Mouse (Mus musculus) midbrain, embryonic 14.5 days (tissue): ENCODE measurements around the gene Muc13. TPM values are rescaled to one million over a fixed set of nuclear protein-coding genes. Genes with fewer than 3 reads are reported as not detected.

Source experiments
- ATAC-seq: fragments of 200-750 bp; cut with Nextera tagmentation; 2 replicates; pipeline ENCODE4 v1.8.0; 2017; ENCODE audit warnings: moderate number of reproducible peaks, moderate library complexity; ENCODE audit not compliant: low FRiP score, low TSS enrichment
- DNase-seq: peaks from one replicate; pipeline ENCODE4 v3.0.0-alpha.2; 2015
- H3K27ac ChIP-seq: fragments of 300-500 bp; sonication (generic); replicated peaks from 2 replicates; pipeline ENCODE4 v1.5.1; 2014; ENCODE audit warnings: mild to moderate bottlenecking, low read depth, low read length, moderate library complexity
- H3K27me3 ChIP-seq: fragments of 300-500 bp; sonication (generic); 2 replicates; pipeline ENCODE4 v1.6.1; 2014; ENCODE audit warnings: low read length, control low read depth, mixed read lengths; ENCODE audit not compliant: control insufficient read depth, insufficient read depth
- H3K36me3 ChIP-seq: fragments of 300-500 bp; sonication (generic); 2 replicates; pipeline ENCODE4 v1.6.1; 2014; ENCODE audit warnings: low read length, control low read depth; ENCODE audit not compliant: control insufficient read depth, insufficient read depth
- H3K4me1 ChIP-seq: fragments of 300-500 bp; sonication (generic); 2 replicates; pipeline ENCODE4 v1.6.1; 2014; ENCODE audit warnings: mild to moderate bottlenecking, antibody characterized with exemption, low read length, control low read depth; ENCODE audit not compliant: control insufficient read depth, insufficient read depth
- H3K4me2 ChIP-seq: fragments of 300-500 bp; sonication (generic); 2 replicates; pipeline ENCODE4 v1.6.1; 2014; ENCODE audit warnings: mild to moderate bottlenecking, low read length, moderate library complexity
- H3K4me3 ChIP-seq: fragments of 300-500 bp; sonication (generic); replicated peaks from 2 replicates; pipeline ENCODE4 v1.5.1; 2014; ENCODE audit warnings: low read depth, low read length
- H3K9ac ChIP-seq: fragments of 300-500 bp; sonication (generic); replicated peaks from 2 replicates; pipeline ENCODE4 v1.6.1; 2014; ENCODE audit warnings: mild to moderate bottlenecking, low read length, moderate library complexity
- H3K9me3 ChIP-seq: fragments of 300-500 bp; sonication (generic); 2 replicates; pipeline ENCODE4 v1.6.1; 2016; ENCODE audit warnings: low read length, control low read depth, mixed read lengths; ENCODE audit not compliant: control insufficient read depth
- WGBS: fragments of 180-500 bp; shearing (Covaris S2); extraction: QIAGEN DNeasy Blood & Tissue Kit; methylation state at CpG from one replicate; pipeline ENCODE4 v1.1.7; 2014; 5-methylcytosine and 5-hydroxymethylcytosine counted together
- polyA plus RNA-seq: library from polyadenylated mRNA; unstranded; fragments of >200 nt; fragmentation: Nextera tagmentation; extraction: Ambion mirVana; gene quantifications from 2 replicates; pipeline ENCODE4 v1.2.1, GENCODE M21; 2014

The Muc13 gene
- polyA plus RNA-seq, 1 experiment from 2014 or later, result not detected

GRCm38 (mm10) chr16:33766309-33766708, 27.5 kb upstream of the Muc13 start:
- no peak overlapping the region for H3K9ac ChIP-seq
- 91% methylated on average over 12 of the region's 12 CpGs for WGBS
- no peaks in the 10 kb centered on the region for H3K27me3 ChIP-seq
- H3K27ac ChIP-seq, result no peak overlapping the region
- H3K4me3 ChIP-seq, result no peak overlapping the region
- DNase-seq, result no peak
- H3K36me3 ChIP-seq, result no peaks in the 10 kb centered on the region
- H3K4me2 ChIP-seq, result no peak overlapping the region
- no peak for ATAC-seq
- peaks cover 12% of the 10 kb centered on the region for H3K4me1 ChIP-seq
- no peaks in the 10 kb centered on the region for H3K9me3 ChIP-seq

- Histone ChIP-seq H3K9me3 (no peaks in the 10 kb centered on the region), H3K27me3 (no peaks in the 10 kb centered on the region), H3K4me3 (no peak overlapping the region), H3K27ac (no peak overlapping the region), H3K9ac (no peak overlapping the region), H3K4me2 (no peak overlapping the region), H3K36me3 (no peaks in the 10 kb centered on the region), H3K4me1 (peaks cover 12% of the 10 kb centered on the region)
- no peak for ATAC-seq
- DNase-seq, result no peak
- 75% methylated on average over 15 of the region's 15 CpGs for WGBS
Observed at GRCm38 (mm10) chr16:33766757-33767156, 27.1 kb upstream of the Muc13 start.

- Histone ChIP-seq H3K27me3 (no peaks in the 10 kb centered on the region), H3K36me3 (no peaks in the 10 kb centered on the region), H3K9me3 (no peaks in the 10 kb centered on the region), H3K4me3 (no peak overlapping the region), H3K4me1 (peaks cover 12% of the 10 kb centered on the region), H3K4me2 (no peak overlapping the region), H3K27ac (no peak overlapping the region), H3K9ac (no peak overlapping the region)
- WGBS, result 97% methylated on average over 3 of the region's 3 CpGs
- DNase-seq, result no peak
- no peak for ATAC-seq
Observed at GRCm38 (mm10) chr16:33768491-33769278, 25.2 kb upstream of the Muc13 start.

GRCm38 (mm10) chr16:33769848-33770247, 24.0 kb upstream of the Muc13 start:
- no peak for ATAC-seq
- no peak overlapping the region for H3K4me2 ChIP-seq
- no peak for DNase-seq
- H3K4me1 ChIP-seq, result peaks cover 4% of the 10 kb centered on the region; the same call in 1 of the 2 replicates
- no peaks in the 10 kb centered on the region for H3K27me3 ChIP-seq
- H3K9ac ChIP-seq, result no peak overlapping the region
- H3K4me3 ChIP-seq, result no peak overlapping the region
- no peaks in the 10 kb centered on the region for H3K36me3 ChIP-seq
- H3K27ac ChIP-seq, result no peak overlapping the region
- WGBS, result 94% methylated on average over 7 of the region's 7 CpGs
- no peaks in the 10 kb centered on the region for H3K9me3 ChIP-seq

- ATAC-seq, result no peak
- WGBS, result 96% methylated on average over 4 of the region's 4 CpGs
- Histone ChIP-seq H3K27ac (no peak overlapping the region), H3K9me3 (no peaks in the 10 kb centered on the region), H3K27me3 (no peaks in the 10 kb centered on the region), H3K4me2 (no peak overlapping the region), H3K9ac (no peak overlapping the region), H3K4me1 (no peaks in the 10 kb centered on the region), H3K4me3 (no peak overlapping the region), H3K36me3 (no peaks in the 10 kb centered on the region)
- no peak for DNase-seq
Observed at GRCm38 (mm10) chr16:33770778-33771454, 22.9 kb upstream of the Muc13 start.

- Histone ChIP-seq H3K4me2 (no peak overlapping the region), H3K27me3 (no peaks in the 10 kb centered on the region), H3K4me1 (no peaks in the 10 kb centered on the region), H3K9me3 (no peaks in the 10 kb centered on the region), H3K9ac (no peak overlapping the region), H3K27ac (no peak overlapping the region), H3K4me3 (no peak overlapping the region), H3K36me3 (no peaks in the 10 kb centered on the region)
- DNase-seq (no peak), ATAC-seq (no peak)
- 90% methylated on average over 5 of the region's 5 CpGs for WGBS
Observed at GRCm38 (mm10) chr16:33772809-33773208, 21.0 kb upstream of the Muc13 start.

GRCm38 (mm10) chr16:33774972-33775371, 18.9 kb upstream of the Muc13 start:
- Histone ChIP-seq H3K4me3 (no peak overlapping the region), H3K9me3 (no peaks in the 10 kb centered on the region), H3K4me2 (no peak overlapping the region), H3K4me1 (no peaks in the 10 kb centered on the region), H3K9ac (no peak overlapping the region), H3K36me3 (no peaks in the 10 kb centered on the region), H3K27ac (no peak overlapping the region), H3K27me3 (no peaks in the 10 kb centered on the region)
- WGBS, result 64% methylated on average over 3 of the region's 3 CpGs
- no peak for ATAC-seq
- no peak for DNase-seq

GRCm38 (mm10) chr16:33775733-33776335, 18.0 kb upstream of the Muc13 start:
- Histone ChIP-seq H3K4me2 (no peak overlapping the region), H3K27me3 (no peaks in the 10 kb centered on the region), H3K27ac (no peak overlapping the region), H3K4me3 (no peak overlapping the region), H3K9ac (no peak overlapping the region), H3K36me3 (no peaks in the 10 kb centered on the region), H3K4me1 (no peaks in the 10 kb centered on the region), H3K9me3 (no peaks in the 10 kb centered on the region)
- ATAC-seq, result no peak
- DNase-seq, result no peak
- 97% methylated on average over 1 of the region's 1 CpGs for WGBS
